Comparison of ENCODE assay signal across 8 mouse cellular contexts in the genomic region with DNA sequence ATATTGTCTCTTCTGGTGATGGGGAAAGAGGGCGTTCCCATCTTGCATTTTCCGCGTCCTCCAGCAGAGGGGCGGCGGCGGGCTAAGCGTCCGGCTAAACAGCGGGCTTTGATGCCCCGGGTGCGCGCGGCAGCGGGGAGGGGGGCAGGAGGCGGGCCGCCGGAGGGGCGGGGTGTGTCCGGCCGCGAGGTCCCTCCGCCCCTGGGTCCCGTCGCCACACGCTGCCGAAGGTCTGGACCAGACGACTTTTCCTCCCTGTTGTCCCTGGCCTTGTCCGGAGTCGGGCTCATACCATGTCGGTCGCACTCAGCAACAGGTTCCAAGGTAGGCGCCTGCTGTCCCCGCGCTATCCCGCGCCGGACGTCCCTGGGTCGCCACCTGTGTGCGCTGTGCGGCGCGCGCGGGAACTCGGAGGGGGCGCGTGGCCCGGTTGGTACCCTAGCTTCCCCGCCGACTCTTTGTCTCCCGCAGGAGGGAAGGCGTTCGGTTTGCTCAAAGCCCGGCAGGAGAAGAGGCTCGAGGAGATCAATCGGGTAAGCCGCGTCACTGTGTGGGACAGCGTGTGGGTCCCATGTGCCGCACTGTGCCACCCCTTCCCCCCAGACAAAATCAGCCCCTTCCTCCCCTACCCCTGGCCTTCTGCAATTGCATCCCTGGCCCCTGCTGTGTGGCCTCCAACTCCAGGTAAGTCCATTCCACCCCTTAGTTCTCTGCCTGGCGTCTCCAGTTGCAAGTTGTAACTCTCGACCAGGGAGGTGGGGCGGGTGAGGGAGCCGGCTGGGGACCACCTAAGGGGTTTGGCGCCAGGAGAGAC. TPM values are rescaled to one million over a fixed set of nuclear protein-coding genes. Genes with fewer than 3 reads are reported as not detected.
DNase-seq lines count a peak whose midpoint lies in the region; ATAC-seq lines count a peak whose summit lies in the region.

A gene (plus strand): TSS at position 82 of the 814 bp plus-strand sequence.

- peak within 1 kb of the TSS; percentile 98 for H3K4me2 ChIP-seq in hindbrain, embryonic 14.5 days (replicated peaks)
- peak within 1 kb of the TSS; percentile 97 for H3K4me2 ChIP-seq in midbrain, embryonic 15.5 days
- H3K4me2 ChIP-seq in stomach, embryonic 16.5 days (ENCODE audit: low read depth, low read length), result peak within 1 kb of the TSS; percentile 100

- WGBS in hindbrain, embryonic 14.5 days, result 0% methylated on average over 65 of the region's 66 CpGs
- under 1% methylated on average over 66 of the region's 66 CpGs for WGBS in midbrain, embryonic 15.5 days
- under 1% methylated on average over 66 of the region's 66 CpGs for WGBS in stomach, embryonic 16.5 days

- no peak within 1 kb of the TSS for H3K27ac ChIP-seq in hindbrain, embryonic 14.5 days
- no peak within 1 kb of the TSS for H3K27ac ChIP-seq in midbrain, embryonic 15.5 days
- H3K27ac ChIP-seq in stomach, embryonic 16.5 days (ENCODE audit: low read length), result no peak within 1 kb of the TSS

- peak within 1 kb of the TSS; percentile 70 for H3K9ac ChIP-seq in hindbrain, embryonic 14.5 days
- peak within 1 kb of the TSS; percentile 64 for H3K9ac ChIP-seq in midbrain, embryonic 15.5 days
- H3K9ac ChIP-seq in stomach, embryonic 16.5 days (ENCODE audit: low read length), result peak within 1 kb of the TSS; percentile 78

- no peak for ATAC-seq in CD4-positive, CD25-positive, alpha-beta regulatory T cell, adult 4 months
- ATAC-seq in hindbrain, embryonic 14.5 days (ENCODE audit: low FRiP score), result peak; percentile 29; the same call in 1 of the 2 replicates
- peak; percentile 65 for ATAC-seq in midbrain, embryonic 15.5 days (replicated peaks)
- peak; percentile 75 for ATAC-seq in stomach, embryonic 16.5 days (ENCODE audit: insufficient read depth, low FRiP score)

- H3K36me3 ChIP-seq in hindbrain, embryonic 14.5 days (replicated peaks; ENCODE audit: control insufficient read depth, insufficient read depth), result no peaks in the 10 kb centered on the region
- H3K36me3 ChIP-seq in midbrain, embryonic 15.5 days (replicated peaks), result no peaks in the 10 kb centered on the region
- no peaks in the 10 kb centered on the region for H3K36me3 ChIP-seq in stomach, embryonic 16.5 days (ENCODE audit: control insufficient read depth, insufficient read depth, low read length)

- DNase-seq in CD4-positive, CD25-positive, alpha-beta regulatory T cell, adult 2 months (ENCODE audit: low read depth, low spot score), result peak; percentile 51
- peak; percentile 71 to 79 for DNase-seq in adrenal gland, postnatal 36 days
- peak; percentile 67 for DNase-seq in forelimb bud, embryonic 11.5 days (ENCODE audit: low read depth, low spot score)
- DNase-seq in hindbrain, embryonic 14.5 days (ENCODE audit: low spot score), result peak; percentile 69
- peak; percentile 55 for DNase-seq in liver

- peaks cover 20% of the 10 kb centered on the region for H3K4me1 ChIP-seq in hindbrain, embryonic 14.5 days (replicated peaks; ENCODE audit: control insufficient read depth, insufficient read depth, low read length)
- peaks cover 34% of the 10 kb centered on the region; the same call in 1 of the 2 replicates for H3K4me1 ChIP-seq in midbrain, embryonic 15.5 days
- peaks cover 8% of the 10 kb centered on the region; the same call in 1 of the 2 replicates for H3K4me1 ChIP-seq in stomach, embryonic 16.5 days (ENCODE audit: control insufficient read depth, insufficient read depth, low read length)

- H3K9me3 ChIP-seq in hindbrain, embryonic 14.5 days (ENCODE audit: control insufficient read depth, low read length), result no peaks in the 10 kb centered on the region
- no peaks in the 10 kb centered on the region for H3K9me3 ChIP-seq in midbrain, embryonic 15.5 days
- no peaks in the 10 kb centered on the region for H3K9me3 ChIP-seq in stomach, embryonic 16.5 days (replicated peaks; ENCODE audit: control insufficient read depth, low read length)

- H3K4me3 ChIP-seq in hindbrain, embryonic 14.5 days (replicated peaks; ENCODE audit: low read length), result peak within 1 kb of the TSS; percentile 72
- H3K4me3 ChIP-seq in midbrain, embryonic 15.5 days, result peak within 1 kb of the TSS; percentile 64
- H3K4me3 ChIP-seq in stomach, embryonic 16.5 days (replicated peaks; ENCODE audit: low read length), result peak within 1 kb of the TSS; percentile 66

- H3K27me3 ChIP-seq in hindbrain, embryonic 14.5 days (ENCODE audit: control insufficient read depth, insufficient read depth, low read length), result peaks cover 9% of the 10 kb centered on the region; the same call in 1 of the 2 replicates
- H3K27me3 ChIP-seq in midbrain, embryonic 15.5 days (replicated peaks), result peaks cover 3% of the 10 kb centered on the region; the same call in 1 of the 2 replicates
- H3K27me3 ChIP-seq in stomach, embryonic 16.5 days (ENCODE audit: control insufficient read depth, insufficient read depth, low read length), result no peaks in the 10 kb centered on the region

RNA-seq across cellular contexts. Expression of the gene that starts here (rescaled TPM):
- polyA plus RNA-seq in CD4-positive, CD25-positive, alpha-beta regulatory T cell, adult 4 months (2017; shearing (Covaris generic)), result under 1 TPM in 1 of 2 experiments, not detected in 1; 0.56 TPM
- 10 to 100 TPM; 14.5 to 23.7 TPM for total RNA-seq in adrenal gland, postnatal 36 days (2021)
- 22.8 and 28.4 TPM in 2 replicates for polyA plus RNA-seq in hindbrain, embryonic 14.5 days (2014; fragmentation: Nextera tagmentation; extraction: Ambion mirVana)
- polyA plus RNA-seq in midbrain, embryonic 15.5 days (2015; fragmentation: Nextera tagmentation; extraction: Ambion mirVana), result 26.2 and 29.8 TPM in 2 replicates
- 11.6 and 12.4 TPM in 2 replicates for polyA plus RNA-seq in stomach, embryonic 16.5 days (2015; fragmentation: Nextera tagmentation; extraction: Ambion mirVana)
